Mouse (Mus musculus) CD8-positive naive resting alpha-beta T cell, adult 57 days (primary cell): ENCODE results near the gene Myom1. TPM values are rescaled to one million over a fixed set of nuclear protein-coding genes. Genes with fewer than 3 reads are reported as not detected.

Experiments used
- total RNA-seq: library from RNA; stranded (reverse); gene quantifications from one replicate; pipeline ENCODE4 v1.2.4, GENCODE M21; 2023

The Myom1 gene
- total RNA-seq, result 1.6 TPM

DNA sequence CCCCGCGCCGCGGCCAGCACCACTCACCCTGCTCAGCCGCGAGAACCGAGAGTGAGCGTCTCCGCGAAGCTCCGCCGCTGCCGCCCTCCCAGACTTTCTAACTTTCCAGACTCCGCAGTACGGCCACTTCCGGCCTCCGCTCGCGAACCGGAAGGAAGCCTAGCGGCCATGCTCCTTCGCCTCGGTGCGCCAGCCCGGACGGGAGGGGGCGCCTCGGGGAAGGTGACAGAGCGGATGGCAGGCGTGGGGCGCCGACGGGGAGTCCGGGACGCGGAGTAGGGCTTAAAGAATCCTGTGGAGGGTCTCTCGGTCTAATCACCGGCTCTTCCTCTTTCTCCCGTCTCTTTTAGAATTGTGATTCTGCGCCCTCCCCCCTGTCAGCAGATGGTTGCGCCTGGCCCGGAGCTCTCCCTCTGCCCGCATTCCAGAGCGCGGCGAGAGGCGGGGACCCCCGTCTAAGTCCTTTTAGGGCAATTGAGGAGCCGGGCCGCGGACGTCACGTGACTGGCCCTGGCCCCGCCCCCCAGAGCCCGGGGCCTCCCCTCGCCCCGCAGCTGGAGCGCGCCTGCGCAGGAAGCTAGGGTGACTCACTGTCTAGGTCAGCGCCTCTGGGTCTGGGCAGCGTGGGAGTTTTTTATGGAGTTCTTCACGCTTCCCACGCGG is at the start of gene Myom1:
Gene Myom1, plus strand, starts transcription at position 553 of the 663 bp plus-strand sequence.

DNA sequence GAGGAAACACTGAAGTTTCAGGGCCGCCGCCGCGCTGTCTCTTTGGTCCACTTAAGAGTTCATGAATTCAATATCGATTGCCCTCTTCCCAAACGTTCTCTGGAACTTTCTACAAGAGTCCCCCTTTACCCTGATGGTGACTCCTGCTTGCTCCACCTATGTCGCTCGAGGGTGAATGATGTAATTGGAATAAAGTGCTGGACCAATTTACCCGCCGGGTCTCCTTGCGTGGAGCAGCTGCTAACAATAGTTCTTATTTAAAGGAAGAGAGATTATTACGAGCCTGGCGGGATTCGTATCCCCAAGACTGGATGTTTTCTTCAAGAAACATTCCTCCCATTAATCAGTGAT is 286 bp downstream of the Myom1 start, which contains the start of gene Myl12a:
Gene Myl12a, minus strand, starts transcription at position 135 of the 351 bp plus-strand sequence.

Other genes with a start within 250 kb of the Myom1 start
- gene Tgif1, start 149.1 kb upstream of the Myom1 start, total RNA-seq, result 269 TPM
- 397 TPM for gene Myl12a, start 245 bp downstream of the Myom1 start, total RNA-seq
- 44.2 TPM for gene Lpin2, start 179.9 kb downstream of the Myom1 start, total RNA-seq